Mouse (Mus musculus): ENCODE results near the gene Stx1a. TPM values are rescaled to one million over a fixed set of nuclear protein-coding genes. Genes with fewer than 3 reads are reported as not detected.

Stx1a gene
- polyA plus RNA-seq, 1 experiment, result 6.8 TPM

- TF ChIP-seq CTCF (IDR thresholded peaks at IDR 0.05; ENCODE audit: control insufficient read depth, insufficient read depth, insufficient replicate concordance, low read depth, low read length) (no peak), POLR2A (IDR thresholded peaks at IDR 0.05; ENCODE audit: control insufficient read depth, low read depth, low read length) (peak; percentile 47)
- Histone ChIP-seq H3K4me1 (ENCODE audit: control insufficient read depth, insufficient read depth, low read length) (peaks cover 20% of the 10 kb centered on the region), H3K4me3 (ENCODE audit: control insufficient read depth, low read depth, low read length) (peak within 1 kb of the TSS; percentile 91), H3K36me3 (ENCODE audit: control insufficient read depth, insufficient read depth, low read length) (no peaks in the 10 kb centered on the region), H3K27ac (ENCODE audit: control insufficient read depth, insufficient read depth, low read depth, low read length) (peak within 1 kb of the TSS; percentile 98), H3K27me3 (ENCODE audit: control insufficient read depth, insufficient read depth, low read length) (no peaks in the 10 kb centered on the region)
These were observed 14.4 kb upstream of the Stx1a start, which contains the start of gene Abhd11 for GRCm38 (mm10) chr5:135008671-135009589. Gene Abhd11 (plus strand): TSS chr5:135009152.

- Histone ChIP-seq H3K36me3 (ENCODE audit: control insufficient read depth, insufficient read depth, low read length) (no peaks in the 10 kb centered on the region), H3K27ac (ENCODE audit: control insufficient read depth, insufficient read depth, low read depth, low read length) (peak overlapping the region; percentile 98), H3K27me3 (ENCODE audit: control insufficient read depth, insufficient read depth, low read length) (no peaks in the 10 kb centered on the region), H3K4me3 (ENCODE audit: control insufficient read depth, low read depth, low read length) (peak overlapping the region; percentile 91), H3K4me1 (ENCODE audit: control insufficient read depth, insufficient read depth, low read length) (peaks cover 20% of the 10 kb centered on the region)
- TF ChIP-seq CTCF (IDR thresholded peaks at IDR 0.05; ENCODE audit: control insufficient read depth, insufficient read depth, insufficient replicate concordance, low read depth, low read length) (no peak), POLR2A (IDR thresholded peaks at IDR 0.05; ENCODE audit: control insufficient read depth, low read depth, low read length) (peak; percentile 29; the same call in 1 of the 2 replicates)
These were observed 13.5 kb upstream of the Stx1a start for GRCm38 (mm10) chr5:135009590-135010319.

- TF ChIP-seq CTCF (IDR thresholded peaks at IDR 0.05; ENCODE audit: control insufficient read depth, insufficient read depth, insufficient replicate concordance, low read depth, low read length), result no peak
- TF ChIP-seq POLR2A (IDR thresholded peaks at IDR 0.05; ENCODE audit: control insufficient read depth, low read depth, low read length), result no peak
- Histone ChIP-seq H3K4me1 (ENCODE audit: control insufficient read depth, insufficient read depth, low read length) (peaks cover 20% of the 10 kb centered on the region), H3K27ac (ENCODE audit: control insufficient read depth, insufficient read depth, low read depth, low read length) (no peak overlapping the region), H3K36me3 (ENCODE audit: control insufficient read depth, insufficient read depth, low read length) (no peaks in the 10 kb centered on the region), H3K4me3 (ENCODE audit: control insufficient read depth, low read depth, low read length) (peak overlapping the region; percentile 91; the same call in 1 of the 2 replicates), H3K27me3 (ENCODE audit: control insufficient read depth, insufficient read depth, low read length) (no peaks in the 10 kb centered on the region)
These were observed 13.0 kb upstream of the Stx1a start for GRCm38 (mm10) chr5:135010320-135010709.

GRCm38 (mm10) chr5:135010841-135011743 lies 12.2 kb upstream of the Stx1a start:
- Histone ChIP-seq H3K27me3 (ENCODE audit: control insufficient read depth, insufficient read depth, low read length) (no peaks in the 10 kb centered on the region), H3K36me3 (ENCODE audit: control insufficient read depth, insufficient read depth, low read length) (no peaks in the 10 kb centered on the region), H3K4me3 (ENCODE audit: control insufficient read depth, low read depth, low read length) (no peak overlapping the region), H3K27ac (ENCODE audit: control insufficient read depth, insufficient read depth, low read depth, low read length) (no peak overlapping the region), H3K4me1 (ENCODE audit: control insufficient read depth, insufficient read depth, low read length) (peaks cover 20% of the 10 kb centered on the region)
- TF ChIP-seq POLR2A (IDR thresholded peaks at IDR 0.05; ENCODE audit: control insufficient read depth, low read depth, low read length) (no peak), CTCF (IDR thresholded peaks at IDR 0.05; ENCODE audit: control insufficient read depth, insufficient read depth, insufficient replicate concordance, low read depth, low read length) (no peak)

- Histone ChIP-seq H3K36me3 (ENCODE audit: control insufficient read depth, insufficient read depth, low read length) (no peaks in the 10 kb centered on the region), H3K4me1 (ENCODE audit: control insufficient read depth, insufficient read depth, low read length) (peaks cover 20% of the 10 kb centered on the region), H3K27ac (ENCODE audit: control insufficient read depth, insufficient read depth, low read depth, low read length) (no peak overlapping the region), H3K27me3 (ENCODE audit: control insufficient read depth, insufficient read depth, low read length) (no peaks in the 10 kb centered on the region), H3K4me3 (ENCODE audit: control insufficient read depth, low read depth, low read length) (no peak overlapping the region)
- TF ChIP-seq CTCF (IDR thresholded peaks at IDR 0.05; ENCODE audit: control insufficient read depth, insufficient read depth, insufficient replicate concordance, low read depth, low read length) (no peak), POLR2A (IDR thresholded peaks at IDR 0.05; ENCODE audit: control insufficient read depth, low read depth, low read length) (no peak)
These were observed 11.3 kb upstream of the Stx1a start for GRCm38 (mm10) chr5:135011809-135012613.

All from testis, adult 2 months (tissue).